In the genomic region with DNA sequence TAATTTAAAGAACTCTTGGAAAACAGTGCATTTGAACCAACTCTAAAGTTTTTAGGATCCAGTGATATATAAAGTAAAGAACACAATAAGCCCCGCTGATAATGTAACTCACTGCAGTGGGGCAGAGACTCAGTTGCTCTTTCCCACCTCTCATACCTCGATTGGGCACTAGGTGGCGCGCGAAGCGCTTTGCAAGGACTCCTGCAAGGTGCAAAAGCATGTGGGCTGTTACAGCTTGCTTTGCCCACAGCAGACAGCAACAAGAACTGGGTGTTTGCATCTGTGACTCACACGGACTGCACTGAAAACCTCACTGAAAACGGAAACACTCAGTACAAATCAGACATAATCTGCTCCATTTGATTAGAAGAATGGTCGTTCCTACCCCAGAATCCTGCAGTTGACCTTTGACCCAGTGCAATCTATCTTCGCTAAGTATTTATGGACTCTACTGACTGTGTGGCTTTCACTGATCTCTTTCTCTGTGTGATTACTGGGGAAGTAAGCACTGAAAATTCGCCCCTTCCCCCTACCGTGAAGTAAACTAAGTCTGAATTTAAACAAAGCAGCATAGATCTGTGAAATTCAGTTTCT, we compare ENCODE assay signal across 8 mouse cellular contexts.
A peak's percentile ranks its signal among the peaks of the same experiment; 100 is the strongest.
DNase-seq lines count a peak whose midpoint lies in the region; ATAC-seq and TF ChIP-seq lines count a peak whose summit lies in the region.

No protein-coding gene starts in this region.

- intact Hi-C loops in heart, postnatal 14 days (cut with DNase I) = loop anchor here (1.0 to 10.0 kb wide), 3 partner anchors 341 to 1171 kb away; no protein-coding TSS in a partner anchor

- 8% methylated on average over 12 of the region's 12 CpGs for WGBS in embryonic facial prominence, embryonic 15.5 days
- 8% methylated on average over 12 of the region's 12 CpGs for WGBS in lung, adult 2 months

- no peak overlapping the region for H3K4me2 ChIP-seq in embryonic facial prominence, embryonic 15.5 days (replicated peaks)

- TF ChIP-seq POLR2A in bone marrow macrophage, adult 2 months (IDR thresholded peaks at IDR 0.05; ENCODE audit: borderline replicate concordance, low read depth, low read length) = no peak
- TF ChIP-seq POLR2A in lung, adult 2 months (IDR thresholded peaks at IDR 0.05; ENCODE audit: borderline replicate concordance, extremely low read depth, low read depth, low read length) = no peak

- no peak overlapping the region for H3K4me3 ChIP-seq in C2C12 (ENCODE audit: insufficient read depth, poor library complexity, severe bottlenecking)
- no peak overlapping the region for H3K4me3 ChIP-seq in bone marrow macrophage, adult 2 months (ENCODE audit: insufficient read depth, low read length)
- H3K4me3 ChIP-seq in embryonic facial prominence, embryonic 15.5 days (replicated peaks) = no peak overlapping the region
- no peak overlapping the region for H3K4me3 ChIP-seq in lung, adult 2 months (replicated peaks; ENCODE audit: extremely low read depth, low read depth, low read length)

- no peaks in the 10 kb centered on the region for H3K36me3 ChIP-seq in C2C12 (ENCODE audit: control insufficient read depth, insufficient read depth)
- H3K36me3 ChIP-seq in embryonic facial prominence, embryonic 15.5 days = no peaks in the 10 kb centered on the region

- H3K4me1 ChIP-seq in bone marrow macrophage, adult 2 months (ENCODE audit: control insufficient read depth, insufficient read depth, low read length) = no peaks in the 10 kb centered on the region
- 0 out of 2 replicates have a peak, but pooled peaks cover 3% of the 10 kb centered on the region for H3K4me1 ChIP-seq in embryonic facial prominence, embryonic 15.5 days
- no peaks in the 10 kb centered on the region for H3K4me1 ChIP-seq in lung, adult 2 months (ENCODE audit: control insufficient read depth, insufficient read depth, low read length)

- H3K9ac ChIP-seq in embryonic facial prominence, embryonic 15.5 days = no peak overlapping the region

- H3K9me3 ChIP-seq in embryonic facial prominence, embryonic 15.5 days (replicated peaks) = no peaks in the 10 kb centered on the region

- no peaks in the 10 kb centered on the region for H3K79me3 ChIP-seq in C2C12 (ENCODE audit: low read depth)

- H3K27ac ChIP-seq in bone marrow macrophage, adult 2 months (ENCODE audit: insufficient read depth, low read depth, low read length) = no peak overlapping the region
- H3K27ac ChIP-seq in embryonic facial prominence, embryonic 15.5 days (replicated peaks) = no peak overlapping the region

- 0 out of 2 replicates have a peak, but pooled peaks have one; percentile 67 for ATAC-seq in embryonic facial prominence, embryonic 15.5 days (ENCODE audit: insufficient number of reproducible peaks, low FRiP score, low TSS enrichment, low read depth)

- no peaks in the 10 kb centered on the region for H3K79me2 ChIP-seq in C2C12 (ENCODE audit: control insufficient read depth, insufficient read depth)

- TF ChIP-seq CTCF in C2C12 (IDR thresholded peaks at IDR 0.05; ENCODE audit: control insufficient read depth, insufficient read depth, insufficient read length) = peak; percentile 63
- TF ChIP-seq CTCF in bone marrow macrophage, adult 2 months (IDR thresholded peaks at IDR 0.05; ENCODE audit: low read depth, low read length) = peak; percentile 75
- TF ChIP-seq CTCF in lung, adult 2 months (IDR thresholded peaks at IDR 0.05; ENCODE audit: insufficient read depth, low read length) = peak; percentile 93

- peak; percentile 77 to 89 for DNase-seq in heart, postnatal 14 days
- peak; percentile 92 for DNase-seq in layer of hippocampus, adult 11-12 months (ENCODE audit: low spot score)
- peak; percentile 81 for DNase-seq in lung, adult 2 months
- peak; percentile 50 for DNase-seq in retina, adult 2 months (ENCODE audit: low read depth, low spot score)
- DNase-seq in thymus, postnatal 14 days = peak; percentile 80

- H3ac ChIP-seq in C2C12 (ENCODE audit: control insufficient read depth, insufficient read length, low read depth) = no peak overlapping the region

- no peaks in the 10 kb centered on the region for H3K27me3 ChIP-seq in C2C12 (ENCODE audit: control insufficient read depth, insufficient read depth, insufficient read length)
- H3K27me3 ChIP-seq in embryonic facial prominence, embryonic 15.5 days = no peaks in the 10 kb centered on the region

TF ChIP-seq in C2C12, 6 proteins besides CTCF, POLR2A, EP300 and RAD21:
- TF ChIP-seq CEBPB (IDR thresholded peaks at IDR 0.05; ENCODE audit: low read depth) = no peak
- no peak for TF ChIP-seq MYOD1 (IDR thresholded peaks at IDR 0.05; ENCODE audit: control insufficient read depth, insufficient read length, low read depth)
- no peak for TF ChIP-seq MYOG (IDR thresholded peaks at IDR 0.05; ENCODE audit: control insufficient read depth, extremely low read depth, insufficient read length)
- TF ChIP-seq USF1 (IDR thresholded peaks at IDR 0.05; ENCODE audit: low read depth) = no peak
- TF ChIP-seq FOSL1 (IDR thresholded peaks at IDR 0.05; ENCODE audit: insufficient read depth, low read length, poor library complexity, severe bottlenecking) = no peak
- TF ChIP-seq MAX (IDR thresholded peaks at IDR 0.05) = no peak
